Mouse (Mus musculus) neutrophil, adult 65 days (primary cell): ENCODE measurements around the gene Brs3. TPM values are rescaled to one million over a fixed set of nuclear protein-coding genes. Genes with fewer than 3 reads are reported as not detected.

Source experiments
- total RNA-seq: library from RNA; stranded (reverse); gene quantifications from 2 replicates; pipeline ENCODE4 v1.2.4, GENCODE M21; 2023

The Brs3 gene
- total RNA-seq, result not detected in 2 replicates

GRCm38 (mm10) chrX:57042774-57043173, at the start of gene Brs3:
Gene Brs3, plus strand, starts transcription at chrX:57043074.

GRCm38 (mm10) chrX:57053174-57053992, 10.5 kb downstream of the Brs3 start, which contains the start of gene Htatsf1:
Gene Htatsf1, plus strand, starts transcription at chrX:57053583.

GRCm38 (mm10) chrX:57087806-57088205, 44.9 kb downstream of the Brs3 start, which contains the start of gene Vgll1:
Gene Vgll1, plus strand, starts transcription at chrX:57088106.

Other genes with a start within 250 kb of the Brs3 start
- gene Map7d3, start 220.7 kb upstream of the Brs3 start, total RNA-seq, result 0.95 and 1.1 TPM in 2 replicates
- not detected in 2 replicates for gene Adgrg4, start 172.9 kb upstream of the Brs3 start, total RNA-seq
- 14.9 and 19.6 TPM in 2 replicates for gene Htatsf1, start 10.5 kb downstream of the Brs3 start, total RNA-seq
- not detected in 2 replicates for gene Vgll1, start 45.0 kb downstream of the Brs3 start, total RNA-seq
- gene Cd40lg, start 169.1 kb downstream of the Brs3 start, total RNA-seq, result not detected in 2 replicates